Mouse (Mus musculus) CH12.LX (cell line): ENCODE results near the gene Unk. TPM values are rescaled to one million over a fixed set of nuclear protein-coding genes. Genes with fewer than 3 reads are reported as not detected.

Experiments
- DNase-seq: peaks from one replicate; pipeline ENCODE4 v3.0.0-alpha.2; 2013; ENCODE audit errors: extremely low read depth
- H3K27ac ChIP-seq: 2 replicates; pipeline ENCODE4 v1.5.1; 2012; ENCODE audit warnings: low read depth, mild to moderate bottlenecking, control low read depth, moderate library complexity; ENCODE audit not compliant: insufficient read depth
- H3K27me3 ChIP-seq: replicated peaks from 2 replicates; pipeline ENCODE3; 2012; ENCODE audit warnings: inconsistent platforms
- H3K36me3 ChIP-seq, 2 experiments: replicated peaks in 1 of 2; 2 replicates each; pipeline versions ENCODE3 to v1.6.1; 2012; ENCODE audit warnings: inconsistent platforms in 1 of 2, low read length in 1 of 2, mild to moderate bottlenecking in 1 of 2, mixed read lengths in 1 of 2, moderate library complexity in 1 of 2; ENCODE audit not compliant: control insufficient read depth in 1 of 2, insufficient read depth in 1 of 2
- H3K4me1 ChIP-seq, 2 experiments: 2 replicates each; pipeline ENCODE4 v1.6.1; 2012; ENCODE audit warnings: inconsistent platforms in 1 of 2, moderate library complexity in 1 of 2; ENCODE audit not compliant: insufficient read depth in 2 of 2, control insufficient read depth in 1 of 2
- H3K4me2 ChIP-seq: 2 replicates; pipeline ENCODE4 v1.6.1; 2012; ENCODE audit warnings: low read depth, mild to moderate bottlenecking, control low read depth; ENCODE audit not compliant: poor library complexity, insufficient read depth, severe bottlenecking
- H3K4me3 ChIP-seq, 3 experiments: fragments of 150-350 bp in 1 of 3; sonication (generic) in 1 of 3; replicated peaks in 1 of 3; 2 replicates each; pipeline versions ENCODE3 to v1.5.1; 2011 to 2012; ENCODE audit warnings: low read depth in 2 of 3, low read length in 2 of 3, mild to moderate bottlenecking in 2 of 3, moderate library complexity in 2 of 3, control low read depth in 1 of 3, improper control_type of control experiment in 1 of 3, inconsistent platforms in 1 of 3, mixed read lengths in 1 of 3; ENCODE audit not compliant: poor library complexity in 1 of 3
- H3K79me2 ChIP-seq: replicated peaks from 2 replicates; pipeline ENCODE4 v1.6.1; 2012; ENCODE audit warnings: mild to moderate bottlenecking, moderate library complexity; ENCODE audit not compliant: control insufficient read depth, poor library complexity, insufficient read depth, severe bottlenecking; ENCODE audit errors: extremely low read depth
- H3K9ac ChIP-seq: 2 replicates; pipeline ENCODE4 v1.6.1; 2012; ENCODE audit warnings: low read depth, mild to moderate bottlenecking, control low read depth, moderate library complexity; ENCODE audit not compliant: insufficient read depth
- H3K9me3 ChIP-seq: replicated peaks from 2 replicates; pipeline ENCODE3; 2012; ENCODE audit warnings: low read length, inconsistent platforms, mixed read lengths
- CHD2 ChIP-seq: IDR thresholded peaks from 2 replicates; pipeline ENCODE4 v1.6.1; 2011; ENCODE audit warnings: low read length, improper control_type of control experiment
- CTCF ChIP-seq, 2 experiments: IDR thresholded peaks in 1 of 2; conservative IDR thresholded peaks in 1 of 2; 2 replicates each; pipeline ENCODE4 v1.5.1; 2011 to 2012; ENCODE audit warnings: low read depth in 2 of 2, low read length in 2 of 2, improper control_type of control experiment in 1 of 2, inconsistent platforms in 1 of 2, mild to moderate bottlenecking in 1 of 2, moderate library complexity in 1 of 2
- ELF1 ChIP-seq: IDR thresholded peaks from 2 replicates; pipeline ENCODE4 v1.6.1; 2014; ENCODE audit warnings: low read depth, mild to moderate bottlenecking, inconsistent platforms, low read length, improper control_type of control experiment
- ETS1 ChIP-seq: conservative IDR thresholded peaks from 2 replicates; pipeline ENCODE4 v1.6.1; 2012; ENCODE audit warnings: low read depth, mild to moderate bottlenecking, inconsistent platforms, low read length, improper control_type of control experiment, moderate library complexity
- GABPA ChIP-seq: IDR thresholded peaks from 2 replicates; pipeline ENCODE4 v1.6.1; 2012; ENCODE audit warnings: low read depth, low read length, improper control_type of control experiment, inconsistent platforms; ENCODE audit not compliant: insufficient replicate concordance
- HCFC1 ChIP-seq: IDR thresholded peaks from 2 replicates; pipeline ENCODE4 v1.6.1; 2012; ENCODE audit warnings: low read depth, mild to moderate bottlenecking, inconsistent platforms, low read length, improper control_type of control experiment
- JUND ChIP-seq: conservative IDR thresholded peaks from 2 replicates; pipeline ENCODE4 v1.6.1; 2011; ENCODE audit warnings: low read depth, low read length, improper control_type of control experiment
- MEF2A ChIP-seq: IDR thresholded peaks from 2 replicates; pipeline ENCODE4 v1.6.1; 2014; ENCODE audit warnings: low read depth, mild to moderate bottlenecking, inconsistent platforms, low read length, improper control_type of control experiment, borderline replicate concordance
- MYC ChIP-seq: IDR thresholded peaks from 2 replicates; pipeline ENCODE4 v1.6.1; 2011; ENCODE audit warnings: low read depth, mild to moderate bottlenecking, improper control_type of control experiment, low read length
- NELFE ChIP-seq: IDR thresholded peaks from 2 replicates; pipeline ENCODE4 v1.6.1; 2011; ENCODE audit warnings: low read depth, low read length, improper control_type of control experiment
- NRF1 ChIP-seq: IDR thresholded peaks from 2 replicates; pipeline ENCODE4 v1.6.1; 2014; ENCODE audit warnings: low read depth, mild to moderate bottlenecking, inconsistent platforms, low read length, improper control_type of control experiment, moderate library complexity
- RAD21 ChIP-seq: IDR thresholded peaks from 2 replicates; pipeline ENCODE4 v1.6.1; 2011; ENCODE audit warnings: low read depth, mild to moderate bottlenecking, low read length, improper control_type of control experiment, moderate library complexity
- RCOR1 ChIP-seq: conservative IDR thresholded peaks from 2 replicates; pipeline ENCODE4 v1.6.1; 2012; ENCODE audit warnings: low read depth, mild to moderate bottlenecking, inconsistent platforms, low read length, improper control_type of control experiment
- SIN3A ChIP-seq: IDR thresholded peaks from 2 replicates; pipeline ENCODE4 v1.6.1; 2012; ENCODE audit warnings: low read length, improper control_type of control experiment, inconsistent platforms
- SMC3 ChIP-seq: IDR thresholded peaks from 2 replicates; pipeline ENCODE4 v1.6.1; 2011; ENCODE audit warnings: low read depth, low read length, improper control_type of control experiment
- TBP ChIP-seq: conservative IDR thresholded peaks from 2 replicates; pipeline ENCODE4 v1.6.1; 2011; ENCODE audit warnings: low read depth, low read length, improper control_type of control experiment
- UBTF ChIP-seq: IDR thresholded peaks from 2 replicates; pipeline ENCODE4 v1.6.1; 2012; ENCODE audit warnings: low read depth, mild to moderate bottlenecking, inconsistent platforms, low read length, improper control_type of control experiment, moderate library complexity
- USF2 ChIP-seq: conservative IDR thresholded peaks from 2 replicates; pipeline ENCODE4 v1.6.1; 2011; ENCODE audit warnings: low read depth, low read length, improper control_type of control experiment
- ZC3H11A ChIP-seq: IDR thresholded peaks from 2 replicates; pipeline ENCODE4 v1.6.1; 2012; ENCODE audit warnings: low read depth, mild to moderate bottlenecking, inconsistent platforms, low read length, improper control_type of control experiment
- dilution Hi-C: fragments of 300-500 bp; cut with MboI; formaldehyde crosslinking; loops from 2 replicates; pipeline ENCODE4 v1.14.3; 2020; ENCODE audit warnings: low sequenced_read_pairs; ENCODE audit not compliant: extremely low pct_unique_long_range_greater_than_20kb, extremely low pct_ligation_motif_present
- in situ Hi-C: fragments of 300-500 bp; cut with MboI; formaldehyde crosslinking; loops from 3 replicates; pipeline ENCODE4 v1.14.3; 2019; ENCODE audit warnings: low sequenced_read_pairs, low pct_ligation_motif_present, low pct_unique_long_range_greater_than_20kb, mixed read lengths
- polyA plus RNA-seq: library from polyadenylated mRNA; unstranded; fragments of >175 nt; gene quantifications from 2 replicates; pipeline ENCODE4 v1.2.1, GENCODE M21; 2012; ENCODE audit warnings: low read depth; ENCODE audit not compliant: insufficient read length
- total RNA-seq, 2 experiments: library from RNA; depleted of rRNA; stranded (reverse); fragments of 300-350 nt in 1 of 2; fragments of >200 nt in 1 of 2; gene quantifications; 2 replicates each; pipeline ENCODE4 v1.2.3; 2012 to 2014

Gene Unk
- total and polyA plus RNA-seq, 3 experiments = 20.9 to 35.0 (median 24.7) TPM

- no peak overlapping the region for H3K4me2 ChIP-seq
- peaks cover 0 to 3% of the 10 kb centered on the region in 2 experiments for H3K36me3 ChIP-seq
- in situ Hi-C loops (no loop called here), dilution Hi-C loops (no loop called here)
- no peak for DNase-seq
- H3K79me2 ChIP-seq = no peaks in the 10 kb centered on the region
- H3K9ac ChIP-seq = no peak overlapping the region
- H3K4me3 ChIP-seq = no peak overlapping the region
- peaks cover 9% of the 10 kb centered on the region for H3K9me3 ChIP-seq
- H3K4me1 ChIP-seq = peaks cover 10 to 21% of the 10 kb centered on the region in 2 experiments
- H3K27ac ChIP-seq = no peak overlapping the region
- TF ChIP-seq USF2 = no peak
- TF ChIP-seq ELF1 = no peak
- no peak for TF ChIP-seq JUND
- no peak for TF ChIP-seq SMC3
- TF ChIP-seq UBTF = no peak
- no peak for TF ChIP-seq RAD21
- TF ChIP-seq MEF2A = no peak
- TF ChIP-seq NELFE = no peak
- no peak for TF ChIP-seq MYC
- no peak for TF ChIP-seq GABPA
- TF ChIP-seq NRF1 = no peak
- TF ChIP-seq TBP = no peak
- no peak for TF ChIP-seq ETS1
- TF ChIP-seq RCOR1 = no peak
- no peak for TF ChIP-seq CHD2
- TF ChIP-seq HCFC1 = no peak
- peaks cover 6% of the 10 kb centered on the region for H3K27me3 ChIP-seq
These were observed 31.1 kb upstream of the Unk start for GRCm38 (mm10) chr11:115999027-115999426.

GRCm38 (mm10) chr11:115999538-116000143 is 30.5 kb upstream of the Unk start:
- H3K79me2 ChIP-seq = no peaks in the 10 kb centered on the region
- no peak overlapping the region for H3K27ac ChIP-seq
- in situ Hi-C loops = loop anchor here (25.0 kb wide), 1 partner anchor 387 kb away; the partner anchor contains the start of genes Gga3, Mif4gd and Mrps7
- peaks cover 5% of the 10 kb centered on the region for H3K27me3 ChIP-seq
- H3K9me3 ChIP-seq = peaks cover 9% of the 10 kb centered on the region
- peak; percentile 86 for DNase-seq
- H3K4me2 ChIP-seq = no peak overlapping the region
- no peak for TF ChIP-seq GABPA
- TF ChIP-seq RAD21 = peak; percentile 83
- TF ChIP-seq CTCF (conservative IDR thresholded peaks at IDR 0.05 in 1 of 2, IDR thresholded peaks at IDR 0.05 in 1 of 2; ENCODE audit: low read depth in 2 of 2, low read length in 2 of 2) = peak; percentile 29 to 92; a peak in 3 of 4 replicates
- no peak for TF ChIP-seq SIN3A
- TF ChIP-seq SMC3 = peak; percentile 91
- TF ChIP-seq ZC3H11A = peak; percentile 23; the same call in 1 of the 2 replicates
- peaks cover 10 to 21% of the 10 kb centered on the region in 2 experiments for H3K4me1 ChIP-seq
- H3K36me3 ChIP-seq = peaks cover 0 to 3% of the 10 kb centered on the region in 2 experiments
- H3K4me3 ChIP-seq = no peak overlapping the region
- dilution Hi-C loops = no loop called here
- no peak overlapping the region for H3K9ac ChIP-seq
